In genomic region chr13:95231366-95232138, GRCm38 (mm10) we compare ENCODE assay signal across 27 mouse cellular contexts. TPM values are rescaled to one million over a fixed set of nuclear protein-coding genes. Genes with fewer than 3 reads are reported as not detected.
DNase-seq lines count a peak whose midpoint lies in the region; ATAC-seq and TF ChIP-seq lines count a peak whose summit lies in the region.
"Had no signal": no experiment of that assay in that cellular context is flagged by ENCODE, and none has a peak within 500 bp of the region (broad histone marks: within the 10 kb centered on the region; RNA-seq: fewer than 3 reads in every experiment).

No protein-coding gene starts in this region.

- H3K4me1 ChIP-seq in heart, adult 2 months (ENCODE audit: control insufficient read depth, insufficient read depth, low read length): no peaks in the 10 kb centered on the region
- H3K4me1 ChIP-seq in kidney, embryonic 14.5 days (ENCODE audit: control insufficient read depth, insufficient read depth, low read length): no peaks in the 10 kb centered on the region
- H3K4me1 ChIP-seq in lung, embryonic 16.5 days (replicated peaks; ENCODE audit: control insufficient read depth, insufficient read depth, low read length): peaks cover 4% of the 10 kb centered on the region; the same call in 1 of the 2 replicates
- H3K4me1 ChIP-seq in lung, adult 2 months (ENCODE audit: control insufficient read depth, insufficient read depth, low read length): peaks cover 2% of the 10 kb centered on the region
- H3K4me1 ChIP-seq: embryonic facial prominence, embryonic 10.5 days; embryonic facial prominence, embryonic 15.5 days; forebrain, embryonic 12.5 days; hindbrain, embryonic 12.5 days; intestine, embryonic 15.5 days; neural tube, embryonic 12.5 days had no signal

- DNase-seq in heart, adult 11 months: peak; percentile 64
- DNase-seq in heart, adult 2 months: no peak
- peak; percentile 24 for DNase-seq in kidney, adult 9 months
- no peak for DNase-seq in lung, adult 2 months
- DNase-seq in lung, postnatal 36 days: peak; percentile 47
- DNase-seq in cerebellum, postnatal 14 days: no peak
- DNase-seq: adrenal gland, adult 2 months; adrenal gland, postnatal 36 days; cerebellum, adult 2 months; cerebellum, postnatal 25 days; forebrain, postnatal 0 days; heart, postnatal 36 days; right cerebral cortex, postnatal 4 days; thymus, postnatal 4 days had no signal

- no peak overlapping the region for H3K9ac ChIP-seq in heart, adult 2 months (ENCODE audit: low read depth, low read length)
- no peak overlapping the region for H3K9ac ChIP-seq in kidney, embryonic 14.5 days (ENCODE audit: low read depth, low read length)
- no peak overlapping the region for H3K9ac ChIP-seq in lung, embryonic 16.5 days (ENCODE audit: low read length)
- H3K9ac ChIP-seq: embryonic facial prominence, embryonic 15.5 days; forebrain, embryonic 12.5 days; forebrain, postnatal 0 days; hindbrain, embryonic 12.5 days; intestine, embryonic 15.5 days; neural tube, embryonic 12.5 days had no signal

- TF ChIP-seq POLR2A in heart, adult 2 months (IDR thresholded peaks at IDR 0.05; ENCODE audit: insufficient read depth, low read depth, low read length): no peak
- no peak for TF ChIP-seq POLR2A in lung, adult 2 months (IDR thresholded peaks at IDR 0.05; ENCODE audit: borderline replicate concordance, extremely low read depth, low read depth, low read length)

- H3K4me2 ChIP-seq in kidney, embryonic 14.5 days (replicated peaks; ENCODE audit: low read depth, low read length): no peak overlapping the region
- H3K4me2 ChIP-seq in lung, embryonic 16.5 days (ENCODE audit: low read depth, low read length): no peak overlapping the region
- H3K4me2 ChIP-seq: embryonic facial prominence, embryonic 15.5 days; forebrain, embryonic 12.5 days; hindbrain, embryonic 12.5 days; intestine, embryonic 15.5 days; liver, embryonic 11.5 days; neural tube, embryonic 12.5 days had no signal

- no peaks in the 10 kb centered on the region for H3K36me3 ChIP-seq in heart, adult 2 months (ENCODE audit: control insufficient read depth, insufficient read depth, low read length)
- H3K36me3 ChIP-seq in kidney, embryonic 14.5 days (ENCODE audit: control insufficient read depth, insufficient read depth, low read length): no peaks in the 10 kb centered on the region
- no peaks in the 10 kb centered on the region for H3K36me3 ChIP-seq in lung, embryonic 16.5 days (ENCODE audit: control insufficient read depth, insufficient read depth, low read length)
- H3K36me3 ChIP-seq: embryonic facial prominence, embryonic 10.5 days; embryonic facial prominence, embryonic 15.5 days; forebrain, embryonic 12.5 days; hindbrain, embryonic 12.5 days; intestine, embryonic 15.5 days; neural tube, embryonic 12.5 days had no signal

- no peak overlapping the region for H3K27ac ChIP-seq in heart, adult 2 months
- no peak overlapping the region for H3K27ac ChIP-seq in kidney, embryonic 14.5 days (ENCODE audit: low read depth, low read length)
- peak overlapping the region; percentile 83 for H3K27ac ChIP-seq in lung, embryonic 16.5 days (ENCODE audit: low read length)
- H3K27ac ChIP-seq: embryonic facial prominence, embryonic 10.5 days; embryonic facial prominence, embryonic 15.5 days; forebrain, embryonic 12.5 days; hindbrain, embryonic 12.5 days; hindbrain, postnatal 0 days; intestine, embryonic 15.5 days; neural tube, embryonic 12.5 days had no signal

- H3K4me3 ChIP-seq in heart, adult 2 months: no peak overlapping the region
- no peak overlapping the region for H3K4me3 ChIP-seq in kidney, embryonic 14.5 days (ENCODE audit: low read length)
- H3K4me3 ChIP-seq in lung, embryonic 16.5 days (ENCODE audit: low read length): no peak overlapping the region
- H3K4me3 ChIP-seq in lung, adult 2 months (replicated peaks; ENCODE audit: extremely low read depth, low read depth, low read length): no peak overlapping the region
- H3K4me3 ChIP-seq: embryonic facial prominence, embryonic 10.5 days; embryonic facial prominence, embryonic 15.5 days; forebrain, embryonic 12.5 days; hindbrain, embryonic 12.5 days; intestine, embryonic 15.5 days; neural tube, embryonic 12.5 days had no signal

- WGBS in heart, adult 2 months: 47% methylated on average over 8 of the region's 8 CpGs
- 80% methylated on average over 8 of the region's 8 CpGs for WGBS in kidney, embryonic 14.5 days
- 41% methylated on average over 8 of the region's 8 CpGs for WGBS in lung, embryonic 16.5 days
- 30% methylated on average over 8 of the region's 8 CpGs for WGBS in lung, adult 2 months

- no peak for TF ChIP-seq EP300 in heart, adult 2 months (IDR thresholded peaks at IDR 0.05; ENCODE audit: insufficient read depth, low read depth, low read length)

- intact Hi-C loops in heart, adult 2 months (cut with DNase I): no loop called here

- ATAC-seq in kidney, embryonic 14.5 days (ENCODE audit: low FRiP score, low TSS enrichment): no peak
- peak; percentile 41 for ATAC-seq in lung, embryonic 16.5 days (ENCODE audit: low read depth)
- ATAC-seq: activated CD4-positive, CD25-positive, alpha-beta regulatory T cell, adult 4 months; forebrain, postnatal 0 days; hindbrain, postnatal 0 days; intestine, embryonic 15.5 days; midbrain, embryonic 16.5 days had no signal

- H3K9me3 ChIP-seq in kidney, embryonic 14.5 days (ENCODE audit: control insufficient read depth, low read length): no peaks in the 10 kb centered on the region
- H3K9me3 ChIP-seq in lung, embryonic 16.5 days (ENCODE audit: control insufficient read depth, low read length): no peaks in the 10 kb centered on the region
- H3K9me3 ChIP-seq: embryonic facial prominence, embryonic 10.5 days; embryonic facial prominence, embryonic 15.5 days; forebrain, embryonic 12.5 days; hindbrain, embryonic 12.5 days; intestine, embryonic 15.5 days; neural tube, embryonic 12.5 days had no signal

- no peak for TF ChIP-seq CTCF in heart, adult 2 months (IDR thresholded peaks at IDR 0.05)
- no peak for TF ChIP-seq CTCF in lung, adult 2 months (IDR thresholded peaks at IDR 0.05; ENCODE audit: insufficient read depth, low read length)

- H3K27me3 ChIP-seq in heart, adult 2 months (ENCODE audit: control insufficient read depth, insufficient read depth, low read length): no peaks in the 10 kb centered on the region
- H3K27me3 ChIP-seq in kidney, embryonic 14.5 days (ENCODE audit: control insufficient read depth, insufficient read depth, low read length): no peaks in the 10 kb centered on the region
- H3K27me3 ChIP-seq in lung, embryonic 16.5 days (ENCODE audit: control insufficient read depth, insufficient read depth, low read depth, low read length): no peaks in the 10 kb centered on the region
- H3K27me3 ChIP-seq: CH12.LX; embryonic facial prominence, embryonic 15.5 days; hindbrain, embryonic 12.5 days; neural tube, embryonic 12.5 days had no signal

- H3K79me2 ChIP-seq in heart, adult 2 months (replicated peaks; ENCODE audit: control insufficient read depth, insufficient read depth, low read length): no peaks in the 10 kb centered on the region

RNA-seq across cellular contexts. Expression of gene Pde8b, which starts 18.6 kb away (rescaled TPM):
- 1 to 10 TPM; 2.6 to 5.0 TPM for total RNA-seq in heart, adult 2 months (2021)
- 1.7 and 2.7 TPM in 2 replicates for polyA plus RNA-seq in heart, adult 2 months (2012; rRNA removed)
- 7.1 and 9.5 TPM in 2 replicates for polyA plus RNA-seq in kidney, embryonic 14.5 days (2014; fragmentation: Nextera tagmentation; extraction: Ambion mirVana)
- polyA plus RNA-seq in lung, embryonic 16.5 days (2015; fragmentation: Nextera tagmentation; extraction: Ambion mirVana): 8.0 and 9.4 TPM in 2 replicates
- polyA plus RNA-seq in lung, adult 2 months (2012; rRNA removed): 38.8 and 52.6 TPM in 2 replicates

Comparison
In these comparisons a context has a peak if more than half of its experiments do, and no peak if none do; other contexts are left out.
1. DNase-seq: peak in heart, adult 11 months (single experiment), kidney, adult 9 months (single experiment) and lung, postnatal 36 days (single experiment); none in heart, adult 2 months (0 of 2), lung, adult 2 months (single experiment) and cerebellum, postnatal 14 days (0 of 2).